Mouse (Mus musculus) adrenal gland, postnatal 0 days (tissue): ENCODE data around the gene Cenpt. TPM values are rescaled to one million over a fixed set of nuclear protein-coding genes. Genes with fewer than 3 reads are reported as not detected.

Experiments
- polyA plus RNA-seq: library from polyadenylated mRNA; unstranded; fragments of >200 nt; fragmentation: Nextera tagmentation; extraction: Ambion mirVana; gene quantifications from 2 replicates; pipeline ENCODE4 v1.2.1, GENCODE M21; 2015

The Cenpt gene
- 16.6 and 19.3 TPM in 2 replicates for polyA plus RNA-seq

DNA sequence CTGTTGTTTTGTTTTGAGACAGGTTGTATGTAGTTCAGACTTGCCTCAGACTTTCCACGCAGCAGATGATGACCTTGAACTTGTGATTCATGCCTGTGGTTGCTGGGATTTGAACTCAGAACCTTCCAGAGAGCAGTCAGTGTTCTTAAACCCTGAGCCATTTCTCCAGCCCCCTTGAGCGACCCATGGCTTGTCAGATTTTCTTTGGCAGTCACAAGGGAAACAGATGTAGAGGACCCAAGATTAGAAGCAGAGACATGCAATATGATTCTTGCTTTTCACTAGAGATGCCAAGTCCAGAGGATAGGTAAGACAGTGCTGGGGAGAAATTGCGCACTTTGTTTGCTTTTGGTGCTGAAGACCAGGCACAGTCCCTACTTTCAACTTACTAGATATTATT, at the start of gene Cenpt:
Gene Cenpt, minus strand, starts transcription at position 101 of the 400 bp plus-strand sequence.

DNA sequence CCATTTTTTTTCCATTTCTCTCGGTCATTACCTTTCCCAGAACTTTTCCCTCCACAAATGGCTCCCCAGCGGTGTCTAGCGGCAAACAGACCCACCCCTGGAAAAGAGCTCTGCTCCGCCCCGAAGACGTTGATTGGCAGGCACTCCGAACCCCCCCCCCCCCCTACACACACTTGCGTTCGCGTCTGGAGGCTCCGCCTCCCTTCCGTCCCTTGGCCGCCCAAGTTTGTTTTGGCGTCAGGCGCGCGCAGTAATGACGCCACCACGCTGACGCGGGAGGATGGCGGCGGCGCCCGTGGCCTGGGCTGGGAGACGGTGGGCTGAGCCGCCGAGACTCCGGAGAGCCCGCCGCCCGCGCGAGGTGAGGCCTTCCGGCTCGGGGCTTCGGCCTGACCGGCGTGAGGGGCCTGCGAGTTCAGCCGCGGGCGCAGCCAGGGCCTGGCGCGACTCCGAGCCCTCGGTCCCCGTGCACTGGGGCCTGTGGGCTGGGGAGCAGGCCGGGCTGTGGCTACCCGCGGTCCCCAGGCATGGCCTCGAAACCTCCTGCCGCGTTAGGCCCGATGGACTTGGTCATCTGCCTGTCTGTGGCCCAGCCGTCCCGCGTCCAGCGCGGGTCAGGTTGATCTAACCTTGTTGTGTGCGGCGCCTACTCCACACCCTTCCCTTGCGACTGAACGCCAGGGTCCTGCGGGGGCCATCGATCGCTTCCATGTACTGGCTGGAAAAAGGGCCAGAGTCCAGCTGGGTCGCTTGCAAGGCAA, 47.3 kb upstream of the Cenpt start, which contains the start of gene Pskh1:
Gene Pskh1, plus strand, starts transcription at position 262 of the 761 bp plus-strand sequence.

DNA sequence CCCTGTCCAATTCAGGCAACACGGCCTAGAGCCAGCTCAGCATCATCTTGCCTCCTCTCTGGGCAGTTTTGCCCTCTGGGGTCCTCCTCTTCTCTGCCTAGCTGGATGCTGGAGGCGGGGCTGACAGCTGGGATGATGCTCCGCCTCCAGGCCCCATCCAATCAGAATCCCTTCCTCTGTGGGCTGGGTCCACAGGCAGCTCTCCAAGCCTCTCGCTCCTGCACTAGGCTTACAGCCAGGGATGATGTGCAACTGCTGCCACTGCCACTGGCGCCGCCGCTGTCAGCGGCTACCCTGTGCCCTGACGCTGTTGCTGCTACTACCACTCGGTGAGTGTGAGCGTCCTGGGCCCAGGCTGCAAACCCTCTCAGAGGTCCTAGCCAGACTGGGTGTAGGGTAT, 40.3 kb upstream of the Cenpt start, which contains the start of gene Nrn1l:
Gene Nrn1l, plus strand, starts transcription at position 229 of the 400 bp plus-strand sequence.

DNA sequence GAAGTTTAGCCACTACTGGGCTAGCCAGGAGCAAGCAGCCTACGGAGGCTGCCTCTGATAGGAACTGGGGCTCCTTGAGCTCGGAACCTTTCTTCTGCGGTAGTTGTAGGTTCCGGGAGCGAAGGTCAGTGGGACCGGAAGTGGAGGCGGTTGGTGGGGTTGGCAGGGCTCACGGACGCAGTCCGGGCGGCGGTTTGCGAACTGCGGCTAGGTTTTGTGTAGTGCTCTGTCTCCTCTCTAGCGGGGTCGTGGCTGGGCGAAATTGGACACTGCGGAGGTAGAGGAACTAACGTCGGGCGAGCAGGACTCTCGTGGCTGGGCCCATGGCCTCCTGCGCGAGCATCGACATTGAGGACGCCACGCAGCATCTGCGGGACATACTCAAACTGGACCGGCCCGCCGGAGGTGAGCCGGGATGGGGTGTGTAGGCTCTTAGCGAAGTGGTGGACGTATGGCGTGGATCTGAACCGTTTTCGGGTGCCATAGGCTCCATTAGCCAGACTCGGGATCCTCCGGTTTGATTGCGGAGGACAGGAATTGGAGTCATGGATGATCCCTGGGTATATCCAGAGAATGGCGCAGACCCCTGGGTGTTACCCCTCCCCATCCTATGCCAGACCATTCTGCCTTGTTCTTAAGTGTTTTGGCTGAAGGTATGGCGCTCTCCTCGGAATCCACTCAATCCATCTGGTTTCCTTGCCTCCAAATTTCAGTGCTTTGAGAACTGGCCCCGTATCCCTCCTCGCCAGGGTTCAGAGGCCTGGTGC, 27.9 kb upstream of the Cenpt start, which contains the start of gene Edc4:
Gene Edc4, plus strand, starts transcription at position 128 of the 767 bp plus-strand sequence.

GRCm38 (mm10) chr8:105860143-105860981, 7.3 kb upstream of the Cenpt start, which contains the start of gene Nutf2:
Gene Nutf2, plus strand, starts transcription at chr8:105860580.

DNA sequence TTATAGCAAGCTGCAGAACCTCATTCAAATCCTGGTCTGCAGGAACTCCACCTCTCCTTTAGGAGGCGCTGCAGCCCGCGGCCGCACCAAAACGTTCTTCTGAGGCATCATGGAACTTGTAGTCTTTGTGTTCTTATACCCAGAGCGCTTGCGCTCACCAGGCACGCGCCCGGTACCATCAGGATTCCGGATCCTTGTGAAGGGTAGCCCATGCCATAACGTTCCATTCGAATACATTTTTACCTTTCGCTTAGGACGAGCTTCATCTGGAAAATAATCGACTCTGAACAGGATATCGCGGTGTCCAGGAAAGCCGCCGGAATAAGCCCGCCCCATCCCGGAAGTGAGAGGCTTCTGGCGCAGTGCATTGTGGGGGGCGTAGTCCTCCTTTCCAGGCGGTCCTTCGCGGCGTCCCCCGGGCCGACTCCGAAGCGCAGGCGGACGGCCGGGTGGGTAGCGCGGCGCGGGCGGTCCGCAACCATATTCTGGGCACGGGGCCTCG, 1.7 kb upstream of the Cenpt start, which contains the start of gene Thap11:
Gene Thap11, plus strand, starts transcription at position 418 of the 502 bp plus-strand sequence.

GRCm38 (mm10) chr8:105826861-105827848, 25.9 kb downstream of the Cenpt start, which contains the start of the genes Ranbp10 and Tsnaxip1:
Gene Ranbp10, minus strand, starts transcription at chr8:105827350.
Gene Tsnaxip1, plus strand, starts transcription at chr8:105827731.

Other genes with a start within 250 kb of the Cenpt start
- 18.0 and 19.1 TPM in 2 replicates for gene Ripor1, start 248.0 kb downstream of the Cenpt start, polyA plus RNA-seq
- gene Ctcf, start 216.7 kb downstream of the Cenpt start, polyA plus RNA-seq: 43.0 and 59.4 TPM in 2 replicates
- gene Agrp, start 215.9 kb downstream of the Cenpt start, polyA plus RNA-seq: 2.8 and 3.9 TPM in 2 replicates
- gene Carmil2, start 167.0 kb downstream of the Cenpt start, polyA plus RNA-seq: 2.6 and 5.1 TPM in 2 replicates
- gene Acd, start 152.2 kb downstream of the Cenpt start, polyA plus RNA-seq: 29.3 and 36.4 TPM in 2 replicates
- gene Pard6a, start 152.1 kb downstream of the Cenpt start, polyA plus RNA-seq: 18.6 and 19.0 TPM in 2 replicates
- 0.12 TPM in 1 of 2 replicates, not detected in the other for gene 4933405L10Rik, start 145.6 kb downstream of the Cenpt start, polyA plus RNA-seq
- gene Enkd1, start 145.1 kb downstream of the Cenpt start, polyA plus RNA-seq: 7.5 and 8.4 TPM in 2 replicates
- 8.5 and 9.6 TPM in 2 replicates for gene Gfod2, start 94.6 kb downstream of the Cenpt start, polyA plus RNA-seq
- gene Ranbp10, start 25.9 kb downstream of the Cenpt start, polyA plus RNA-seq: 6.8 and 10.9 TPM in 2 replicates
- not detected in 2 replicates for gene Tsnaxip1, start 25.5 kb downstream of the Cenpt start, polyA plus RNA-seq
- gene Thap11, start 1.9 kb upstream of the Cenpt start, polyA plus RNA-seq: 51.8 and 59.6 TPM in 2 replicates
- 101 and 117 TPM in 2 replicates for gene Nutf2, start 7.3 kb upstream of the Cenpt start, polyA plus RNA-seq
- gene Edc4, start 27.6 kb upstream of the Cenpt start, polyA plus RNA-seq: 15.2 and 20.9 TPM in 2 replicates
- gene Nrn1l, start 40.3 kb upstream of the Cenpt start, polyA plus RNA-seq: 0.32 and 1.0 TPM in 2 replicates
- gene Pskh1, start 47.2 kb upstream of the Cenpt start, polyA plus RNA-seq: 20.7 and 26.6 TPM in 2 replicates
- 0.88 and 1.1 TPM in 2 replicates for gene Ctrl, start 80.6 kb upstream of the Cenpt start, polyA plus RNA-seq
- gene Psmb10, start 85.2 kb upstream of the Cenpt start, polyA plus RNA-seq: 96.9 and 99.9 TPM in 2 replicates
- gene Lcat, start 90.1 kb upstream of the Cenpt start, polyA plus RNA-seq: 6.5 and 7.3 TPM in 2 replicates
- gene Slc12a4, start 112.8 kb upstream of the Cenpt start, polyA plus RNA-seq: 15.6 and 22.9 TPM in 2 replicates
- 0.11 TPM in 1 of 2 replicates, not detected in the other for gene Dpep3, start 126.2 kb upstream of the Cenpt start, polyA plus RNA-seq
- 8.6 and 12.1 TPM in 2 replicates for gene Dus2, start 138.1 kb upstream of the Cenpt start, polyA plus RNA-seq
- 0.16 TPM in 1 of 2 replicates, not detected in the other for gene Dpep2nb, start 152.7 kb upstream of the Cenpt start, polyA plus RNA-seq
- gene Ddx28, start 158.6 kb upstream of the Cenpt start, polyA plus RNA-seq: 12.6 and 16.5 TPM in 2 replicates
- gene Nfatc3, start 205.6 kb upstream of the Cenpt start, polyA plus RNA-seq: 2.5 and 4.6 TPM in 2 replicates